Mouse (Mus musculus): Measurements from ENCODE around the gene B4galnt4. TPM values are rescaled to one million over a fixed set of nuclear protein-coding genes. Genes with fewer than 3 reads are reported as not detected.
A peak's percentile ranks its signal among the peaks of the same experiment; 100 is the strongest.

The B4galnt4 gene
- polyA plus RNA-seq, 1 experiment, result 0.36 TPM

DNA sequence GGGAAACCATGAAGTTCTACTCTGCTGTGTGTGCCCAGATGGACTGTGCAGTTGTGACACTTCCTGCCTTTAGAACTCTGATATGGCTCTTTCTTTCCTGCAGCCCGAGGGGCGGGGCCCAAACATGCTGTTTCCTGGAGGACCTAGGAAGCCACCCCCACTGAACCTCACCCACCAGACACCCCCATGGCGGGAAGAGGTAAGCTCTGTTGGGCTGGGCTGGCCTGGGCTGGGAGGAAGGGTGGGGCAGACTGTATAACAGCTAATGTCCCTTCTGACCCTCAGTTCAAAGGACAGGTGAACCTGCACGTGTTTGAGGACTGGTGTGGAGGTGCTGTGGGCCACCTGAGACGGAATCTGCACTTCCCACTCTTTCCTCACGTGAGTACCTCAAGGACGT, 3.3 kb downstream of the B4galnt4 start:
- H3K4me3 ChIP-seq (replicated peaks; ENCODE audit: extremely low read depth, low read depth, low read length), result no peak overlapping the region
- H3K4me1 ChIP-seq (ENCODE audit: control insufficient read depth, insufficient read depth, low read length), result peaks cover 2% of the 10 kb centered on the region; the same call in 1 of the 2 replicates
- WGBS, result 54% methylated on average over 7 of the region's 7 CpGs
- no peak for DNase-seq
- TF ChIP-seq POLR2A (IDR thresholded peaks at IDR 0.05; ENCODE audit: borderline replicate concordance, extremely low read depth, low read depth, low read length) (no peak), CTCF (IDR thresholded peaks at IDR 0.05; ENCODE audit: insufficient read depth, low read length) (no peak)

DNA sequence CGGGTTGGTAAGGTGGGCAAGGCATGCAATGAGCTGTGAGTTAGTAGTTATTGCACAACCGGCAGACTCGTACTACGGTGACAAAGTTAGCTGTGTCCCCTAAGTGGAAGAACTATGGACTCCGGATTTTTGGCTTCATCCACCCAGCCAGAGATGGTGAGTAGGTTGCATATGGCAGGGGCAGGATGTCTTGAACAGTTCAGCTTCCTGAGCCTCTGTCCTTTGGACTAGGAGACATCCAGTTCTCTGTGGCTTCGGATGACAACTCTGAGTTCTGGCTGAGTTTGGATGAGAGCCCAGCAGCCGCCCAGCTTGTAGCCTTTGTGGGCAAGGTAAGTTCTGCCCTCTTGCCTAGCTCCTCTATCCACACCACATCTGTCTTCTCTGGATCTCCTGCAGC, 3.7 kb downstream of the B4galnt4 start:
- H3K4me1 ChIP-seq (ENCODE audit: control insufficient read depth, insufficient read depth, low read length), result peaks cover 2% of the 10 kb centered on the region; the same call in 1 of the 2 replicates
- 75% methylated on average over 7 of the region's 7 CpGs for WGBS
- H3K4me3 ChIP-seq (replicated peaks; ENCODE audit: extremely low read depth, low read depth, low read length), result no peak overlapping the region
- TF ChIP-seq CTCF (IDR thresholded peaks at IDR 0.05; ENCODE audit: insufficient read depth, low read length), result no peak
- TF ChIP-seq POLR2A (IDR thresholded peaks at IDR 0.05; ENCODE audit: borderline replicate concordance, extremely low read depth, low read depth, low read length), result no peak
- DNase-seq, result no peak

DNA sequence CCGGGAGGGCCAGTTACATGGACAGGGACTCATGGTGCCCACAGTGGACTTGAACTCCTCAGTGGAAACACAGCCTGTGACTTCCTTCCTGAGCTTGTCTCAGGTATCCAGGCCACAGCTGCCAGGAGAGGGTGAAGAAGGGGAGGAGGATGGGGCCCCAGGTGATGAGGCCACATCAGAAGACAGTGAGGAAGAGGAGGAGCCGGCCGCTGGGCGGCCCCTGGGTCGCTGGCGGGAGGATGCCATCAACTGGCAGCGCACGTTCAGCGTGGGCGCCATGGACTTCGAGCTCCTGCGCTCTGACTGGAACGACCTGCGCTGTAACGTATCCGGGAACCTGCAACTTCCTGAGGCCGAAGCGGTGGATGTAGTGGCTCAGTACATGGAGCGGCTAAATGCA, 7.4 kb downstream of the B4galnt4 start:
- Histone ChIP-seq H3K4me1 (ENCODE audit: control insufficient read depth, insufficient read depth, low read length) (no peaks in the 10 kb centered on the region), H3K4me3 (replicated peaks; ENCODE audit: extremely low read depth, low read depth, low read length) (no peak overlapping the region)
- no peak for DNase-seq
- TF ChIP-seq CTCF (IDR thresholded peaks at IDR 0.05; ENCODE audit: insufficient read depth, low read length) (no peak), POLR2A (IDR thresholded peaks at IDR 0.05; ENCODE audit: borderline replicate concordance, extremely low read depth, low read depth, low read length) (no peak)
- WGBS, result 81% methylated on average over 19 of the region's 19 CpGs

DNA sequence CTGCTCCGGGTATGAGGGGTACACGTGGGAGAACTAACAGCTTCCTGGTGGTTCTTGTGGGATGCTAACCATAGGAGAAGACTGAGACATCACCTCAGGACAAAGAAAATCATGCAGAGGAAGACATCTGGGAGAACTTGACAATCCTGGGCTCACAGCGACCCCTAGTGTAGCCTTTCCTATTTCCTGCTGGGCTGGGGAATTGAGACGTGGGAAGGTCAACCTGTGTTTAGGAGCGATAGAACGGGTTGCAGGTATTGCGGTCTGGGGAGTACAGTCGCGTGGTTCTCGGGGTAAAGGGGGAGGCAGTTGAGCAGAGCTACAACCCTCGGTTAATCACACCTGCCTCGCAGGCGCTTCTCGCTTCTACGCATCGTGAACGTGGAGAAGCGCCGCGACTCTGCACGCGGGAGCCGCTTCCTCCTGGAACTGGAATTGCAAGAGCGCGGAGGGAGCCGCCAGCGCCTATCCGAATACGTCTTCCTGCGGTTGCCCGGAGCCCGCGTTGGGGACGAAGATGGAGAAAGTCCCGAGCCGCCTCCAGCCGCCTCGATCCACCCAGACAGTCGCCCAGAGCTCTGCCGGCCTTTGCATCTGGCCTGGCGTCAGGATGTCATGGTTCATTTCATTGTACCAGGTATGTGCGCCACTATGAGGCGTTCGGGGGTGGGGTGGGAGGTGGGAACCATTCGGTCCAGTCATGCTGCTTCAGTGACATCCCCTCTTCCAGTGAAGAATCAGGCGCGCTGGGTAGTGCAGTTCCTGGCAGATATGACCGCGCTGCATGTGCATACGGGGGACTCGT, 9.4 kb downstream of the B4galnt4 start:
- H3K4me1 ChIP-seq (ENCODE audit: control insufficient read depth, insufficient read depth, low read length), result no peaks in the 10 kb centered on the region
- TF ChIP-seq POLR2A (IDR thresholded peaks at IDR 0.05; ENCODE audit: borderline replicate concordance, extremely low read depth, low read depth, low read length) (no peak), CTCF (IDR thresholded peaks at IDR 0.05; ENCODE audit: insufficient read depth, low read length) (peak; percentile 77)
- peak; percentile 68 for DNase-seq
- peak overlapping the region; percentile 64 for H3K4me3 ChIP-seq (replicated peaks; ENCODE audit: extremely low read depth, low read depth, low read length)
- WGBS, result 3% methylated on average over 51 of the region's 51 CpGs

GRCm38 (mm10) chr7:141072017-141072745, 11.3 kb downstream of the B4galnt4 start:
- no peak for DNase-seq
- TF ChIP-seq CTCF (IDR thresholded peaks at IDR 0.05; ENCODE audit: insufficient read depth, low read length) (peak; percentile 74), POLR2A (IDR thresholded peaks at IDR 0.05; ENCODE audit: borderline replicate concordance, extremely low read depth, low read depth, low read length) (no peak)
- Histone ChIP-seq H3K4me3 (replicated peaks; ENCODE audit: extremely low read depth, low read depth, low read length) (no peak overlapping the region), H3K4me1 (ENCODE audit: control insufficient read depth, insufficient read depth, low read length) (no peaks in the 10 kb centered on the region)
- 16% methylated on average over 23 of the region's 23 CpGs for whole genome bisulfite sequencing

DNA sequence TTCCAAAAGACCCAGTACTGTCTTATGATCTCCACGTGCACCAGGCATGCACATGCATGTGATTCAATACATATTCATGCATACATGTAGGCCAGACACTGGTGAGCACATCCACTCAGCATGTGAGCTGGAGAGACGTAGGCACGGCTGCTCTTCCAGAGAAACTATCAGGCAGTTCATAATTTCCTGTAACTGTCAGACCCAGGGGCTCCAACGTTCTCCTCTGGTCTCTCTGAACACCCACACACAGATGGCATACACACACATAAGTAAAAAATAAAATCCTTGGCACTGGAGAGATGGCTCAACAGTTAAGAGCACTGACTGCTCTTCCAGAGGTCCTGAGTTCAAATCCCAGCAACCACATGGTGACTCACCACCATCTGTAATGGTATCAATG, 12.9 kb downstream of the B4galnt4 start:
- WGBS, result 71% methylated on average over 4 of the region's 4 CpGs
- TF ChIP-seq POLR2A (IDR thresholded peaks at IDR 0.05; ENCODE audit: borderline replicate concordance, extremely low read depth, low read depth, low read length) (no peak), CTCF (IDR thresholded peaks at IDR 0.05; ENCODE audit: insufficient read depth, low read length) (no peak)
- no peak for DNase-seq
- H3K4me1 ChIP-seq (ENCODE audit: control insufficient read depth, insufficient read depth, low read length), result no peaks in the 10 kb centered on the region
- H3K4me3 ChIP-seq (replicated peaks; ENCODE audit: extremely low read depth, low read depth, low read length), result no peak overlapping the region

GRCm38 (mm10) chr7:141077841-141078240, 16.9 kb downstream of the B4galnt4 start, which contains the start of gene Pkp3:
Gene Pkp3, plus strand, starts transcription at chr7:141078218.
- 88% methylated on average over 15 of the region's 15 CpGs for WGBS
- TF ChIP-seq POLR2A (IDR thresholded peaks at IDR 0.05; ENCODE audit: borderline replicate concordance, extremely low read depth, low read depth, low read length) (no peak), CTCF (IDR thresholded peaks at IDR 0.05; ENCODE audit: insufficient read depth, low read length) (no peak)

DNA sequence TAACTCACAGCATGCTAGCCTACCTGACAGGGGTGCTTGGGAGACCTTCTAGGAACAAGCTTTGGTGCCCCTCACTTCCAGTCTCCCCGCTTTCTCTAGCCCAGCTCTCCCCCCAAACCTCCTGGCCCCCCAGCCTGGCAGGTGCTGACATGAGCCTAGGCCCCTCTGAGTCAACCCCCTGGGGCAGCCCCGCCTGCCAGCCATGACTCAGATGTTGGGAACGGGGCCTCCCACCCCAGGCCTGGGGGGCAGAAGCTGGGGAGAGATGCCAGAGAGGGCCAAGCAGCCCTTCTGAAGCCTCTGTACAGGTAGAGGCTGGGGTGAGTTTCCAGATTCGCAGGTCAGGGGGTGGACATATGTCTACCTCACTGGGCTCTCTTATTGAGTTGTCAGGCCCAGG, 18.0 kb downstream of the B4galnt4 start:
- 90% methylated on average over 4 of the region's 4 CpGs for WGBS
- H3K4me3 ChIP-seq (replicated peaks; ENCODE audit: extremely low read depth, low read depth, low read length), result no peak overlapping the region
- H3K4me1 ChIP-seq (ENCODE audit: control insufficient read depth, insufficient read depth, low read length), result no peaks in the 10 kb centered on the region
- no peak for DNase-seq
- TF ChIP-seq POLR2A (IDR thresholded peaks at IDR 0.05; ENCODE audit: borderline replicate concordance, extremely low read depth, low read depth, low read length), result no peak
- TF ChIP-seq CTCF (IDR thresholded peaks at IDR 0.05; ENCODE audit: insufficient read depth, low read length), result no peak

More at GRCm38 (mm10) chr7:141077841-141078240, 16.9 kb downstream of the B4galnt4 start, which contains the start of gene Pkp3:
- Histone ChIP-seq H3K4me3 (replicated peaks; ENCODE audit: extremely low read depth, low read depth, low read length) (no peak within 1 kb of the TSS), H3K4me1 (ENCODE audit: control insufficient read depth, insufficient read depth, low read length) (no peaks in the 10 kb centered on the region)
- no peak for DNase-seq

DNA sequence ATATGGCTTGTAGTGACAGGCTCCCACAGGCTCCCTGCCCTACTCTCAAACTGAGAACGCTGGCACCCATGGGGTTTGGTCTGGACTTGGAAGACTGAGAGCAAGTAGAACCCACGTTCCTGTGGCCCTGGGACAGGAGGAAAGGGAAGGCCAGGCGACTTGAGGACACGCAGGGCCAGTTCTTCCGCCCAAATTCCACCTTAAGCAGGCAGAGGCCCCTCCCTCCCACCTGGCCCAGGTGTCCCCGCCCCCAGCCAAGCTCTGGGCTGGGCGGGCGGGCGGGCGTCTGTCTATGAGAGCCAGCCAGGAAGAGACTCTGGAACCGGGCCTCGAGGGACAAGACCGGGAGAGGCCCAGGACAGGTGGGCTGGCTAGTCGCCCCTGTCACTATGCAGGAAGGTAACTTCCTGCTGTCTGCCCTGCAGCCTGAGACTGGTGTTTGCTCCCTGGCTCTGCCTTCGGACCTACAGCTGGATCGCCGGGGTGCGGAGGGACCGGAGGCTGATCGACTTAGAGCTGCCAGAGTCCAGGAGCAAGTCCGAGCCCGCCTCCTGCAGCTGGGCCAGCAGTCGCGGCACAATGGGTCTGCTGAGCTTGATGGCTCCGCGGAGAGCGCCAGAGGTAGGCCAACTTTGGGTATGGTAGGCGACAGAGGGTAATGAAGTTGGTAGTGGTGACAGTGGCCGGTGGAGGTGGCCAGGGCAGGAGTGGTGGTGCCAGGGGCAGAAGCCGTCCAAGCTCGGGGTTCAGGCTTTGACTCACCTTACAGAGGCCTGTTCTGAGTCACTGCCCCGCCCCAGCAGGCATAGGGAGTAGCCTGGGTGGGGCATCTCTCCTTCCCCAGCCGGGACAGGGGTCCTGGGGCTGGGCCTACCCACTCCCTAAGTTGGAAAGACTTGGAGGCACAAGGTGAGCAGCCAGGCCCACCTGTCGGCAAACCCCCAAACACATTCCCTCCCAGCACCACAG, 18.9 kb downstream of the B4galnt4 start:
- DNase-seq, result peak; percentile 62

More for the DNA sequence above, 18.9 kb downstream of the B4galnt4 start:
- TF ChIP-seq POLR2A (IDR thresholded peaks at IDR 0.05; ENCODE audit: borderline replicate concordance, extremely low read depth, low read depth, low read length), result peak; percentile 38; the same call in 1 of the 2 replicates
- no peak for TF ChIP-seq CTCF (IDR thresholded peaks at IDR 0.05; ENCODE audit: insufficient read depth, low read length)
- 42% methylated on average over 34 of the region's 34 CpGs for WGBS
- Histone ChIP-seq H3K4me1 (ENCODE audit: control insufficient read depth, insufficient read depth, low read length) (no peaks in the 10 kb centered on the region), H3K4me3 (replicated peaks; ENCODE audit: extremely low read depth, low read depth, low read length) (peak overlapping the region; percentile 77)
